Mouse (Mus musculus): Measurements from ENCODE around the gene Pdp2. TPM values are rescaled to one million over a fixed set of nuclear protein-coding genes. Genes with fewer than 3 reads are reported as not detected.
A peak's percentile ranks its signal among the peaks of the same experiment; 100 is the strongest.
"Not testable (repeated sequence)": the region's sequence is repeated elsewhere in the genome, so short reads cannot be mapped to it uniquely, and the experiment has no call there.

Gene Pdp2
- total RNA-seq, 2 experiments from 2014 or later: 11.4 to 13.1 TPM

- peak; percentile 79 for ATAC-seq (replicated peaks; ENCODE audit: poor library complexity, severe bottlenecking)
Observed at GRCm38 (mm10) chr8:104630981-104631663, 39.9 kb downstream of the Pdp2 start, which contains the start of gene Rrad. TSS of gene Rrad (minus strand) at chr8:104631327.

DNA sequence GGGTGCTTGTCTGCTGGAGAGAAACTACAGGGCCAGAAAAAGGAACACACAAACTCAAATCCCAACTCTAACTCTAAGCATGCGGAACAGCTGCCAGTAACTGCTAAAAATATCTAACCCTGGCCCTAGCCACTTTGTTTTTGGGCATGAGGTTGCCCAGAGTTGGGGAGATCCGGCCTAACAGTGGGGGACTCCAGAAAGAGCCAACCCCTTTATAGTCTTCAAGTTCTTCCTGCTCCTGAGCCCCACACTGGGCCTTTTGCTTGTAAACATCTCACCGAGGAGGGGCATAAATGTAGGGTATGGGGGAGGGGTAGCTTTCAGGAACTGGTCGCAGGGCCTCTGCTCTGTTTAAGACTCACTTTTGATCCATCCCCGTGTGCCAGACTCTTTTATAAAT, 40.7 kb downstream of the Pdp2 start:
- ATAC-seq (replicated peaks; ENCODE audit: poor library complexity, severe bottlenecking): 0 out of 2 replicates have a peak, but pooled peaks have one; percentile 6

- no peak for ATAC-seq (replicated peaks; ENCODE audit: poor library complexity, severe bottlenecking)
Observed at GRCm38 (mm10) chr8:104632486-104632885, 41.2 kb downstream of the Pdp2 start.

DNA sequence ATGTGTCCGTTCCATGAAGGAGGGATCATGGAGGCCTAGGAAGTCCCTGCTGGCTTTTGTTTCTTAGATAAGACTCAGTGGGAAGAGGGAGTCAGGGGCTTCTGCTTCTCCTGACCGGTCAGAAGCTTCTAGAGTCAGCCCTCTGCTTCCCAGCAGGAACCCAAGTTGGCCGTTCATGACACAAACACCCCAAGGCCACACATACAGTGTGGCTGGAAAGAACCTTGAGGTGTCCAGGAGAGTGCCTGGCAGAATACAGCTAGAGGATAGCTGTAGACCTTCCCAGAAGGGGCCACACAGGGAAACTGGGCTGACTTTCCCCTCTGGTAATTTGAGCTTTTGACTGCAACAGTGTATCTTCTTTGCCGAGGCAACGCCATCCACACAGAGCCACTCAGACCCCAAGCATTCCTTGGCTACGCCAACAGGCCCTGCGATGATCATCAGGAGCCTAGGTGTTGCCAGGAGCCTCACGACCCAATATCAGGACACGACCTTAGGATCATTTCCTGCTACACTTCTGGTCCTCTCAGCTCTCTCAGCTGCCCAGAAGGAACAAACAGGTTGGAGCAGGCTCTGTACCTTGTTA, 42.0 kb downstream of the Pdp2 start:
- no peak for ATAC-seq (replicated peaks; ENCODE audit: poor library complexity, severe bottlenecking)

DNA sequence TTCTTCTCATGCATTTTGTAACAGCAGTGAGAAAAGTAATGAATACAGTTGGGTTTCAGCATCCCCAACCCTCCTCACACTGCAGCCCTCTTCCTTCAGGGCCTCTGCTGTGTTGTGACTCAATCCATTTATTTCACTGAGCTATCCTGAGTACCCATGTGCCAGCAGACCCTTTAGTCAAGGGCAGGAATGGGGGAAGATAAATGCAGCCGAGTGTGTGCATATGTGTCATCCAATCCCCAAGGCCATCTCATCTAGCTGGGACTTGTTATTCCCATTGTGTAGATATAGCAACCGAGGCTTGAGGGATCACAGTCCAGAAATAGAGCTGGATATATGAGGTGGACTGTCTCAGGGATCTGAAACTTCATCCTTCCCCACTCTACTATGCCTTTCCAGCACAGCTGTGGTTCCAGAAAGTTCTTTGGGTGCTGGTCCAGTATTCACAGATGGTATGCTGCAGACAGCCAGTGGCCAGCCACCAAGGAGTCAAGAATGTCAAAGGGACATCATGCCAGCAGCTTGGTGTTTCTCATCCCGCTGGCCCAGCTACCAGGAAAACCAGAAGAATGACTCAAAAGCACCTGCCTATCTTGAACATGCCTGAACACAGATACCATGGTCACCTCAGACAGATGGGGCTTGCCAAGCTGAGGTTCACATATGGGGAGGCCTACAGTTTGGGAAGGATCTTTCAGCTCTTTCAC, 43.9 kb downstream of the Pdp2 start:
- ATAC-seq (replicated peaks; ENCODE audit: poor library complexity, severe bottlenecking): no peak

DNA sequence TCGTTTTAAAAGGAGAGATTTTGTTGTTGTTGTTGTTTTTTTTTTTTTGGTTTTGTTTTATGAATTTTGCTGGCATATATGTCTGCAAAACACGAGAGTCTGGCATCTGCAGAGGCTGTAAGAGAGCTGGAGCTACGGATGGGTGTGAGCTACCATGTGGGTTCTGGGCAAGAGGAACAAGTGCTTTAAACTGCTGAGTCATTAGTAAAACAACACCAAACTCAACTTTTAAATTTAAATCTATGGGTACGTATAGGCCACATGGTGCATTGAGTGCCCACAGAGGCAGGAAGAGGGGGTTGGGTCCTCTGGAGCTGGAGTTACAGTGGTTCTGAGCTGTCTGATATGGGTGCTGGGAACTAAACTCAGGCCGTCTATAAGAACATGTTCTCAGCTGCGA, 46.8 kb downstream of the Pdp2 start:
- ATAC-seq (replicated peaks; ENCODE audit: poor library complexity, severe bottlenecking): no peak

GRCm38 (mm10) chr8:104640241-104640640, 49.0 kb downstream of the Pdp2 start:
- ATAC-seq (replicated peaks; ENCODE audit: poor library complexity, severe bottlenecking): no peak

- no peak for ATAC-seq (replicated peaks; ENCODE audit: poor library complexity, severe bottlenecking)
Observed at GRCm38 (mm10) chr8:104640831-104641370, 49.6 kb downstream of the Pdp2 start.

DNA sequence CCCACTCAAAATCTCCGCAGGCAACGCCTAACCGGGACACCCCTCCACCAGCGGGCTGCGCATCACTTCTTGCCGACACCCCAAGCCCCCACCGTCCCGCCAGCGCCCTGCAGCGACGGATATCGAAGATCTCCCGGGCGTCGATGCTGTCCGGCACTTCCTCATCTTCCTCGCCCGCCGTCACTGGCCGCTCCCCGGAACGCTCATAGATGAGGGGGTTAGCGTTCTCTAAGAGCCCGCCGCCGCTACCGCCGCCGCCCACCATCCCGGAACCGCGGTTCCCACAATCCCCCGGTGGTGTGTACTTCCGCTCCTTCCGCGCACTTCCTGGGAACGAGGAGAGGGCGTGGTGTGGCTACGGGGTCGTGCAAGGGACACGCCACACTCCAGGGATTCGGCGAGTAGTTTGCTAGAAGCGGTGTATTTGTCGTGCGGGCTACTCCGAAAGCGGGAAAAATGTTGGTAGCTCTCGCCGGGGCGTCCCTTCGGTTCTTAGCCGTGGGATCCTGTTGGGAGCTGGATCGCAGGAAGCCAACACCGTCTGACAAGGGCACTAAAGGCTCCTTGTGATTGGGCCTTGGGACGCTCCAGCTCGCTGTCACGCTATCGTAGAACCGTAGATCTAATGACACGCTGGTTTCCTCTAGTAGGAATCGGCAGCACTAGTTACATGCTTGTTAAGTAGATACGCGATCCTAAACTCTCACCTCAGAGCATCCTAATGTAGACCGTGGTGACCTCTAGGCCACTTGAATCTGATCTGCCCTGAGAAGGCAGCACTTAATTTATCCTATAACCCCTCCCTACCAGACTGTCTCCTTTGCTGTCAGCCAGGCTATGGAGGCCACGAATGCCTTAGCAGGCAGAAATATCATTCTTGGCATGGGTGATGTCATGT, 50.4 kb downstream of the Pdp2 start, which contains the start of gene Ciao2b:
Ciao2b (minus strand) TSS at position 540 of the 898 bp plus-strand sequence.
- ATAC-seq (replicated peaks; ENCODE audit: poor library complexity, severe bottlenecking): peak; percentile 95

DNA sequence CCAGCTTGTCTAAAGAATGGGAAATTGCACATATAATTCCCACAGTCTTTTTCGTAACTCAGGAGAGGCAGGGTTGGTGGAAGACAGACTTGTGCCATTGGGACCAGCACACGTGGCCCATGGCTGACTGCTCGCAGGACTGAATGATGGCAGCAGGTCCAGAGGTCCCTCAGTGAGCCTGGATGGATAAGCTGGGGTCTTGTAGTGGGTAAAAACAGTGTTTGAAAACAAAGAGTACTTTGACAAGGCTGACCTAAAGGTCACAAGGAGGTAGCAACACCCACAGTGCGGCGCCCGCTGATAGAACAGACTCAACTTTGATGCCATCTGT, 51.0 kb downstream of the Pdp2 start:
- no peak for ATAC-seq (replicated peaks; ENCODE audit: poor library complexity, severe bottlenecking)

- not testable (repeated sequence) for ATAC-seq (replicated peaks; ENCODE audit: poor library complexity, severe bottlenecking)
Observed at GRCm38 (mm10) chr8:104644187-104644586, 52.9 kb downstream of the Pdp2 start.

Other genes starting within 250 kb of the Pdp2 start
- gene Cmtm4, start 195.6 kb upstream of the Pdp2 start, total RNA-seq (2014; fragmentation: Nextera tagmentation): 0.58 and 1.4 TPM in 2 replicates
- gene Cmtm4, start 195.6 kb upstream of the Pdp2 start, total RNA-seq (2017): 0.31 and 0.90 TPM in 2 replicates
- gene Dync1li2, start 148.4 kb upstream of the Pdp2 start, total RNA-seq (2014; fragmentation: Nextera tagmentation): 13.9 and 21.2 TPM in 2 replicates
- gene Dync1li2, start 148.4 kb upstream of the Pdp2 start, total RNA-seq (2017): 43.4 and 44.1 TPM in 2 replicates
- gene Terb1, start 81.5 kb upstream of the Pdp2 start, total RNA-seq (2014; fragmentation: Nextera tagmentation): not detected in 2 replicates
- gene Terb1, start 81.5 kb upstream of the Pdp2 start, total RNA-seq (2017): not detected in 2 replicates
- 38.8 and 62.4 TPM in 2 replicates for gene Nae1, start 56.8 kb upstream of the Pdp2 start, total RNA-seq (2014; fragmentation: Nextera tagmentation)
- gene Nae1, start 56.8 kb upstream of the Pdp2 start, total RNA-seq (2017): 64.6 and 109 TPM in 2 replicates
- gene Car7, start 56.8 kb upstream of the Pdp2 start, total RNA-seq (2014; fragmentation: Nextera tagmentation): not detected in 2 replicates
- 0.52 TPM in 1 of 2 replicates, not detected in the other for gene Car7, start 56.8 kb upstream of the Pdp2 start, total RNA-seq (2017)
- gene Cdh16, start 32.9 kb downstream of the Pdp2 start, total RNA-seq (2014; fragmentation: Nextera tagmentation): not detected in 2 replicates
- not detected in 2 replicates for gene Cdh16, start 32.9 kb downstream of the Pdp2 start, total RNA-seq (2017)
- gene Rrad, start 39.9 kb downstream of the Pdp2 start, total RNA-seq (2014; fragmentation: Nextera tagmentation): 0.95 and 2.6 TPM in 2 replicates
- 1.3 and 2.1 TPM in 2 replicates for gene Rrad, start 39.9 kb downstream of the Pdp2 start, total RNA-seq (2017)
- 21.4 and 40.5 TPM in 2 replicates for gene Ciao2b, start 50.5 kb downstream of the Pdp2 start, total RNA-seq (2014; fragmentation: Nextera tagmentation)
- 14.8 and 24.8 TPM in 2 replicates for gene Ciao2b, start 50.5 kb downstream of the Pdp2 start, total RNA-seq (2017)
- not detected in 2 replicates for gene Ces2a, start 142.6 kb downstream of the Pdp2 start, total RNA-seq (2014; fragmentation: Nextera tagmentation)
- gene Ces2a, start 142.6 kb downstream of the Pdp2 start, total RNA-seq (2017): not detected in 2 replicates
- gene Ces2b, start 240.1 kb downstream of the Pdp2 start, total RNA-seq (2014; fragmentation: Nextera tagmentation): not detected in 2 replicates
- not detected in 2 replicates for gene Ces2b, start 240.1 kb downstream of the Pdp2 start, total RNA-seq (2017)

Data from granulocyte monocyte progenitor cell, adult 5-6 weeks (primary cell).